16 mouse cellular contexts compared by ENCODE assay signal in the genomic region with DNA sequence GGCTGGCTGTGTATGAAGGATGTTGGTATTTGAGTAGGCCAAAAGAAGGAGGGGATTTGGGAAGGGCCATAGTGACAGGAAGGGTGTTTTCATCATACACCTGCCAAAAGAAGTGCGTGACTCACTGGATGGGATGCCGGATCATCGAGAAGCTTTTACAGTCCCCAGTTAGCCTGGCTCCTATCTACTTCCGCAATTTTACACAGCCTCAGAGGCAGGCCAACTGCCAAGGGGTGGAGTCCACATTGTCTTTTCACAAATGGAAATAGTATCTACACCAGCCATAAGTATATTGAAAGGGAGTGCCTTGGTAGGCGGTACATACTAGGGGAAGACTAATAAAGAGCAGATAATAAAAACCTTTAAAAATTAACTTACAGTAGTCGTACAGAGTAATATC.
DNase-seq lines count a peak whose midpoint lies in the region; ATAC-seq and TF ChIP-seq lines count a peak whose summit lies in the region.
"Had no signal": no experiment of that assay in that cellular context is flagged by ENCODE, and none has a peak within 500 bp of the region (broad histone marks: within the 10 kb centered on the region; RNA-seq: fewer than 3 reads in every experiment).

No protein-coding gene starts in this region.

- no peak overlapping the region for H3K4me3 ChIP-seq in lung, postnatal 0 days (ENCODE audit: low read depth, low read length)
- H3K4me3 ChIP-seq in lung, adult 2 months (replicated peaks; ENCODE audit: extremely low read depth, low read depth, low read length) = no peak overlapping the region
- no peak overlapping the region for H3K4me3 ChIP-seq in stomach, embryonic 16.5 days (replicated peaks; ENCODE audit: low read length)
- H3K4me3 ChIP-seq: embryonic facial prominence, embryonic 10.5 days; liver, embryonic 13.5 days; midbrain, embryonic 10.5 days had no signal

- no peak overlapping the region for H3K9ac ChIP-seq in lung, postnatal 0 days (replicated peaks; ENCODE audit: low read depth)
- H3K9ac ChIP-seq in stomach, embryonic 16.5 days (ENCODE audit: low read length) = no peak overlapping the region
- H3K9ac ChIP-seq: liver, embryonic 13.5 days had no signal

- no peaks in the 10 kb centered on the region for H3K36me3 ChIP-seq in lung, postnatal 0 days (ENCODE audit: insufficient read depth, low read length)
- no peaks in the 10 kb centered on the region for H3K36me3 ChIP-seq in stomach, embryonic 16.5 days (ENCODE audit: control insufficient read depth, insufficient read depth, low read length)
- H3K36me3 ChIP-seq: embryonic facial prominence, embryonic 10.5 days; liver, embryonic 13.5 days; midbrain, embryonic 10.5 days had no signal

- ATAC-seq in lung, postnatal 0 days = peak; percentile 40
- ATAC-seq in stomach, embryonic 16.5 days (ENCODE audit: insufficient read depth, low FRiP score) = peak; percentile 74; the same call in 1 of the 2 replicates
- ATAC-seq: CD4-positive, CD25-positive, alpha-beta regulatory T cell, adult 4 months had no signal

- no peak for TF ChIP-seq CTCF in lung, postnatal 0 days (IDR thresholded peaks at IDR 0.05)
- no peak for TF ChIP-seq CTCF in lung, adult 2 months (IDR thresholded peaks at IDR 0.05; ENCODE audit: insufficient read depth, low read length)

- no peaks in the 10 kb centered on the region for H3K4me1 ChIP-seq in lung, postnatal 0 days (ENCODE audit: insufficient read depth, low read depth, low read length)
- H3K4me1 ChIP-seq in lung, adult 2 months (ENCODE audit: control insufficient read depth, insufficient read depth, low read length) = no peaks in the 10 kb centered on the region
- no peaks in the 10 kb centered on the region for H3K4me1 ChIP-seq in stomach, embryonic 16.5 days (ENCODE audit: control insufficient read depth, insufficient read depth, low read length)
- H3K4me1 ChIP-seq: embryonic facial prominence, embryonic 10.5 days; liver, embryonic 13.5 days; midbrain, embryonic 10.5 days had no signal

- H3K4me2 ChIP-seq in lung, postnatal 0 days (replicated peaks; ENCODE audit: low read depth, low read length) = no peak overlapping the region
- no peak overlapping the region for H3K4me2 ChIP-seq in stomach, embryonic 16.5 days (ENCODE audit: low read depth, low read length)
- H3K4me2 ChIP-seq: liver, embryonic 13.5 days had no signal

- TF ChIP-seq POLR2A in lung, adult 2 months (IDR thresholded peaks at IDR 0.05; ENCODE audit: borderline replicate concordance, extremely low read depth, low read depth, low read length) = no peak

- H3K27me3 ChIP-seq in lung, postnatal 0 days (replicated peaks; ENCODE audit: insufficient read depth, low read length) = no peaks in the 10 kb centered on the region
- H3K27me3 ChIP-seq in stomach, embryonic 16.5 days (ENCODE audit: control insufficient read depth, insufficient read depth, low read length) = no peaks in the 10 kb centered on the region; the same call in 1 of the 2 replicates
- H3K27me3 ChIP-seq: liver, embryonic 13.5 days had no signal

- whole genome bisulfite sequencing in lung, postnatal 0 days = 78% methylated on average over 6 of the region's 6 CpGs
- 71% methylated on average over 6 of the region's 6 CpGs for WGBS in lung, adult 2 months
- WGBS in large intestine, adult 2 months = 47% methylated on average over 6 of the region's 6 CpGs
- 76% methylated on average over 6 of the region's 6 CpGs for WGBS in stomach, embryonic 16.5 days

- no peaks in the 10 kb centered on the region for H3K9me3 ChIP-seq in lung, postnatal 0 days (ENCODE audit: low read length)
- H3K9me3 ChIP-seq in stomach, embryonic 16.5 days (replicated peaks; ENCODE audit: control insufficient read depth, low read length) = no peaks in the 10 kb centered on the region
- H3K9me3 ChIP-seq: embryonic facial prominence, embryonic 10.5 days; liver, embryonic 13.5 days; midbrain, embryonic 10.5 days had no signal

- no peak for TF ChIP-seq EP300 in lung, postnatal 0 days (IDR thresholded peaks at IDR 0.05)

- DNase-seq in lung, postnatal 0 days (ENCODE audit: low spot score) = peak; percentile 22
- no peak for DNase-seq in lung, adult 2 months
- peak; percentile 48 for DNase-seq in heart, adult 8-10 months (ENCODE audit: low spot score)
- DNase-seq in large intestine, adult 2 months (ENCODE audit: low read depth, low spot score) = peak; percentile 81
- DNase-seq in liver = no peak
- no peak for DNase-seq in left cerebral cortex, postnatal 14 days (ENCODE audit: low spot score in 2 of 2)
- DNase-seq in T-cell, adult 2 months (ENCODE audit: low spot score) = no peak
- DNase-seq: adrenal gland, adult 8-10 months; cerebellum, adult 9-11 months; kidney, postnatal 36 days; liver, embryonic 13.5 days; right cerebral cortex, postnatal 4 days had no signal

- no peak overlapping the region for H3K27ac ChIP-seq in lung, postnatal 0 days (ENCODE audit: low read length)
- no peak overlapping the region for H3K27ac ChIP-seq in stomach, embryonic 16.5 days (ENCODE audit: low read length)
- H3K27ac ChIP-seq: embryonic facial prominence, embryonic 10.5 days; liver, embryonic 13.5 days; midbrain, embryonic 10.5 days had no signal

- intact Hi-C loops in left cerebral cortex, postnatal 14 days (cut with DNase I) = no loop called here

Comparison
In these comparisons a context has a peak if more than half of its experiments do, and no peak if none do; other contexts are left out.
1. DNase-seq: peak in lung, postnatal 0 days (single experiment), heart, adult 8-10 months (single experiment) and large intestine, adult 2 months (single experiment); none in lung, adult 2 months (single experiment), liver (single experiment), left cerebral cortex, postnatal 14 days (0 of 2) and T-cell, adult 2 months (single experiment).